Mouse (Mus musculus) mouse trophoblast stem cell (cell line): ENCODE results near the gene 6030452D12Rik.

Source experiments
- in situ Hi-C, 2 experiments: fragments of 300-500 bp; cut with MseI, MboI; formaldehyde crosslinking; loops; 2 replicates in 1 of 2; 3 replicates in 1 of 2; pipeline ENCODE4 v1.15.1; 2025

The 6030452D12Rik gene

GRCm38 (mm10) chr8:106516581-106516980 lies 16.3 kb downstream of the 6030452D12Rik start:
- in situ Hi-C loops, result no loop called here

- in situ Hi-C loops, result no loop called here
Observed at GRCm38 (mm10) chr8:106518763-106519162, 18.4 kb downstream of the 6030452D12Rik start.

- in situ Hi-C loops, result no loop called here
Observed at GRCm38 (mm10) chr8:106520578-106520977, 20.3 kb downstream of the 6030452D12Rik start.

- in situ Hi-C loops, result no loop called here
Observed at GRCm38 (mm10) chr8:106521845-106522244, 21.5 kb downstream of the 6030452D12Rik start.

GRCm38 (mm10) chr8:106526725-106527124 lies 26.4 kb downstream of the 6030452D12Rik start:
- in situ Hi-C loops, result no loop called here

GRCm38 (mm10) chr8:106527241-106528036 lies 27.1 kb downstream of the 6030452D12Rik start:
- in situ Hi-C loops, result no loop called here

- in situ Hi-C loops, result no loop called here
Observed at GRCm38 (mm10) chr8:106528596-106529249, 28.4 kb downstream of the 6030452D12Rik start.

- in situ Hi-C loops, result loop anchor here (5.0 kb wide), 1 partner anchor 98 kb away; no protein-coding TSS in a partner anchor
Observed at GRCm38 (mm10) chr8:106529885-106530482, 29.7 kb downstream of the 6030452D12Rik start.

- in situ Hi-C loops, result loop anchor here (5.0 kb wide), 1 partner anchor 98 kb away; no protein-coding TSS in a partner anchor
Observed at GRCm38 (mm10) chr8:106530566-106530965, 30.2 kb downstream of the 6030452D12Rik start.

GRCm38 (mm10) chr8:106533709-106534108 lies 33.4 kb downstream of the 6030452D12Rik start:
- in situ Hi-C loops, result loop anchor here (5.0 kb wide), 1 partner anchor 101 kb away; no protein-coding TSS in a partner anchor

- in situ Hi-C loops, result loop anchor here (5.0 kb wide), 1 partner anchor 102 kb away; no protein-coding TSS in a partner anchor
Observed at GRCm38 (mm10) chr8:106534449-106534848, 34.1 kb downstream of the 6030452D12Rik start.

GRCm38 (mm10) chr8:106535448-106535847 lies 35.1 kb downstream of the 6030452D12Rik start:
- in situ Hi-C loops, result no loop called here

GRCm38 (mm10) chr8:106539193-106539592 lies 38.9 kb downstream of the 6030452D12Rik start:
- in situ Hi-C loops, result no loop called here

GRCm38 (mm10) chr8:106541002-106541401 lies 40.7 kb downstream of the 6030452D12Rik start:
- in situ Hi-C loops, result no loop called here

GRCm38 (mm10) chr8:106543043-106543442 lies 42.7 kb downstream of the 6030452D12Rik start:
- in situ Hi-C loops, result no loop called here

GRCm38 (mm10) chr8:106545149-106545548 lies 44.8 kb downstream of the 6030452D12Rik start:
- in situ Hi-C loops, result no loop called here

- in situ Hi-C loops, result no loop called here
Observed at GRCm38 (mm10) chr8:106546746-106547145, 46.4 kb downstream of the 6030452D12Rik start.

- in situ Hi-C loops, result no loop called here
Observed at GRCm38 (mm10) chr8:106548366-106548936, 48.1 kb downstream of the 6030452D12Rik start.

GRCm38 (mm10) chr8:106550906-106551305 lies 50.6 kb downstream of the 6030452D12Rik start:
- in situ Hi-C loops, result no loop called here

GRCm38 (mm10) chr8:106554011-106554410 lies 53.7 kb downstream of the 6030452D12Rik start:
- in situ Hi-C loops, result no loop called here

GRCm38 (mm10) chr8:106556068-106556645 lies 55.8 kb downstream of the 6030452D12Rik start:
- in situ Hi-C loops, result no loop called here
